Comparison of ENCODE assay signal across 9 mouse cellular contexts in the genomic region with DNA sequence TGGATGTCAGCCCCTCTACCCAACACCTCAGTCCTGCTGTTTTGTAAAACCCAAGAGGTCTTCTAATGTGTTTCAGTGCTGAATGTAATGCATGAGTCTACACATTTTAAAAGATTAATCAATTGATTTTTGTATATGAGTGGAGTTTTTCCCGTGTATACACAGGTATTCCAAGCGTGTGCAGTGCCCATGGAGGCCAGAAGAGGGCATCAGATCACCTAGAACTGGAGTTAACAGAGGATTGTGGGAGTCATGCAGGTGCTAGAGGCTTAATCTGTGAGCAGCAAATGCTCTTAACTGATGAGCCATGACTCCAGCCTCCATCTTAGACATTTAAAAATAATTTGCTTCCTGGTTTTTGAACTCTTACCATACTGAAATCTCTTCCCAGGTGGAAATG.
DNase-seq lines count a peak whose midpoint lies in the region; ATAC-seq and TF ChIP-seq lines count a peak whose summit lies in the region.
"Had no signal": no experiment of that assay in that cellular context is flagged by ENCODE, and none has a peak within 500 bp of the region (broad histone marks: within the 10 kb centered on the region; RNA-seq: fewer than 3 reads in every experiment).

No protein-coding gene starts in this region.

- DNase-seq in forebrain, embryonic 11.5 days (ENCODE audit: low spot score), result peak; percentile 54
- DNase-seq in forebrain, embryonic 10.5 days (ENCODE audit: extremely low spot score, low spot score), result no peak
- peak; percentile 21 to 24 for DNase-seq in layer of hippocampus, postnatal 10 days (ENCODE audit: low spot score in 2 of 2)
- DNase-seq in layer of hippocampus, postnatal 14 days (ENCODE audit: low spot score in 2 of 2), result no peak
- peak; percentile 20 for DNase-seq in embryo, embryonic 9.5 days (ENCODE audit: extremely low spot score)
- no peak for DNase-seq in MN1 (ENCODE audit: low spot score)
- DNase-seq in yolk sac, embryonic 10.5 days (ENCODE audit: low spot score), result no peak
- DNase-seq: lung, adult 2 months had no signal

- WGBS in forebrain, embryonic 11.5 days, result 31% methylated on average over 2 of the region's 2 CpGs
- WGBS in forebrain, embryonic 10.5 days, result 19% methylated on average over 2 of the region's 2 CpGs

- no peak overlapping the region for H3K9ac ChIP-seq in forebrain, embryonic 11.5 days (ENCODE audit: low read length)

- no peak for ATAC-seq in forebrain, embryonic 11.5 days (replicated peaks; ENCODE audit: low FRiP score)

- H3K4me2 ChIP-seq in forebrain, embryonic 11.5 days (ENCODE audit: low read depth, low read length, severe bottlenecking), result no peak overlapping the region

- H3K9me3 ChIP-seq in forebrain, embryonic 11.5 days (ENCODE audit: control insufficient read depth, low read length), result no peaks in the 10 kb centered on the region
- H3K9me3 ChIP-seq in forebrain, embryonic 10.5 days, result no peaks in the 10 kb centered on the region
- H3K9me3 ChIP-seq in E14TG2a.4 (ENCODE audit: low read length), result no peaks in the 10 kb centered on the region

- H3K36me3 ChIP-seq in forebrain, embryonic 11.5 days (ENCODE audit: control insufficient read depth, insufficient read depth, low read length), result no peaks in the 10 kb centered on the region
- H3K36me3 ChIP-seq in forebrain, embryonic 10.5 days (replicated peaks), result no peaks in the 10 kb centered on the region
- no peaks in the 10 kb centered on the region for H3K36me3 ChIP-seq in E14TG2a.4 (ENCODE audit: insufficient read depth, low read length)

- no peak overlapping the region for H3K4me3 ChIP-seq in forebrain, embryonic 11.5 days (ENCODE audit: low read depth, low read length)
- no peak overlapping the region for H3K4me3 ChIP-seq in forebrain, embryonic 10.5 days
- H3K4me3 ChIP-seq in E14TG2a.4 (replicated peaks; ENCODE audit: low read length), result no peak overlapping the region

- H3K27ac ChIP-seq in forebrain, embryonic 11.5 days (ENCODE audit: low read depth, low read length), result no peak overlapping the region
- H3K27ac ChIP-seq in forebrain, embryonic 10.5 days, result no peak overlapping the region

- H3K27me3 ChIP-seq in forebrain, embryonic 11.5 days (ENCODE audit: control insufficient read depth, insufficient read depth, low read length), result no peaks in the 10 kb centered on the region
- no peaks in the 10 kb centered on the region for H3K27me3 ChIP-seq in forebrain, embryonic 10.5 days (ENCODE audit: poor library complexity, severe bottlenecking)
- no peaks in the 10 kb centered on the region for H3K27me3 ChIP-seq in E14TG2a.4 (ENCODE audit: insufficient read depth, low read length)

- peak; percentile 83 for TF ChIP-seq CTCF in E14TG2a.4 (conservative IDR thresholded peaks at IDR 0.05; ENCODE audit: low read length)

- no peaks in the 10 kb centered on the region for H3K4me1 ChIP-seq in forebrain, embryonic 11.5 days (replicated peaks; ENCODE audit: control insufficient read depth, insufficient read depth, low read length)
- no peaks in the 10 kb centered on the region for H3K4me1 ChIP-seq in forebrain, embryonic 10.5 days
- no peaks in the 10 kb centered on the region for H3K4me1 ChIP-seq in E14TG2a.4 (replicated peaks; ENCODE audit: low read depth, low read length)

Comparison
In these comparisons a context has a peak if more than half of its experiments do, and no peak if none do; other contexts are left out.
1. DNase-seq: peak in forebrain, embryonic 11.5 days (single experiment), layer of hippocampus, postnatal 10 days (2 of 2) and embryo, embryonic 9.5 days (single experiment); none in forebrain, embryonic 10.5 days (single experiment), layer of hippocampus, postnatal 14 days (0 of 2), MN1 (single experiment) and yolk sac, embryonic 10.5 days (single experiment).